Mouse (Mus musculus) limb, embryonic 14.5 days (tissue): ENCODE data around the gene Chst15. TPM values are rescaled to one million over a fixed set of nuclear protein-coding genes. Genes with fewer than 3 reads are reported as not detected.

Experiments
- ATAC-seq: fragments of 200-750 bp; cut with Nextera tagmentation; 2 replicates; pipeline ENCODE4 v1.8.0; 2017; ENCODE audit warnings: low read depth, moderate number of reproducible peaks, moderate TSS enrichment; ENCODE audit not compliant: low FRiP score
- DNase-seq: peaks from one replicate; pipeline ENCODE4 v3.0.0-alpha.2; 2015; ENCODE audit warnings: low spot score
- H3K27ac ChIP-seq: fragments of 300-500 bp; sonication (generic); replicated peaks from 2 replicates; pipeline ENCODE4 v1.5.1; 2014; ENCODE audit warnings: low read depth, mild to moderate bottlenecking, low read length, moderate library complexity, mixed read lengths
- H3K27me3 ChIP-seq: fragments of 300-500 bp; sonication (generic); 2 replicates; pipeline ENCODE4 v1.6.1; 2014; ENCODE audit warnings: low read length, mixed read lengths; ENCODE audit not compliant: control insufficient read depth, insufficient read depth
- H3K36me3 ChIP-seq: fragments of 300-500 bp; sonication (generic); 2 replicates; pipeline ENCODE4 v1.6.1; 2014; ENCODE audit warnings: mild to moderate bottlenecking, low read length, moderate library complexity, mixed read lengths; ENCODE audit not compliant: control insufficient read depth, insufficient read depth
- H3K4me1 ChIP-seq: fragments of 300-500 bp; sonication (generic); 2 replicates; pipeline ENCODE4 v1.6.1; 2014; ENCODE audit warnings: antibody characterized with exemption, low read length, mixed read lengths; ENCODE audit not compliant: control insufficient read depth, insufficient read depth
- H3K4me2 ChIP-seq: fragments of 300-500 bp; sonication (generic); replicated peaks from 2 replicates; pipeline ENCODE4 v1.6.1; 2014; ENCODE audit warnings: low read depth, mild to moderate bottlenecking, low read length, moderate library complexity; ENCODE audit not compliant: severe bottlenecking
- H3K4me3 ChIP-seq: fragments of 300-500 bp; sonication (generic); replicated peaks from 2 replicates; pipeline ENCODE4 v1.5.1; 2014; ENCODE audit warnings: low read length
- H3K9ac ChIP-seq: fragments of 300-500 bp; sonication (generic); 2 replicates; pipeline ENCODE4 v1.6.1; 2014; ENCODE audit warnings: mild to moderate bottlenecking, low read depth, low read length, moderate library complexity; ENCODE audit not compliant: severe bottlenecking
- H3K9me3 ChIP-seq: fragments of 300-500 bp; sonication (generic); 2 replicates; pipeline ENCODE4 v1.6.1; 2016; ENCODE audit warnings: low read length; ENCODE audit not compliant: control insufficient read depth
- POLR2A ChIP-seq: fragments of 200-500 bp; IDR thresholded peaks from 2 replicates; pipeline ENCODE4 v1.8.0; 2012; ENCODE audit warnings: inconsistent platforms, mild to moderate bottlenecking, moderate library complexity, borderline replicate concordance; ENCODE audit not compliant: insufficient read depth, insufficient read length; ENCODE audit errors: extremely low read depth
- WGBS: fragments of 180-500 bp; shearing (Covaris S2); extraction: QIAGEN DNeasy Blood & Tissue Kit; methylation state at CpG from one replicate; pipeline ENCODE4 v1.1.7; 2014; 5-methylcytosine and 5-hydroxymethylcytosine counted together
- polyA plus RNA-seq, 2 experiments: library from polyadenylated mRNA; depleted of rRNA in 1 of 2; stranded (reverse) in 1 of 2; unstranded in 1 of 2; fragments of >200 nt; fragmentation: Nextera tagmentation in 1 of 2; extraction: Ambion mirVana in 1 of 2; gene quantifications; 2 replicates each; pipeline versions ENCODE4 v1.2.1 to v1.2.3; 2012 to 2014

The Chst15 gene
- polyA plus RNA-seq, 2 experiments = 16.1 to 16.4 TPM

- no peak overlapping the region for H3K9ac ChIP-seq
- no peak overlapping the region for H3K4me2 ChIP-seq
- peaks cover 20% of the 10 kb centered on the region for H3K4me1 ChIP-seq
- ATAC-seq = no peak
- no peaks in the 10 kb centered on the region for H3K36me3 ChIP-seq
- TF ChIP-seq POLR2A = no peak
- H3K27me3 ChIP-seq = no peaks in the 10 kb centered on the region
- WGBS = 28% methylated on average over 1 of the region's 1 CpGs
- DNase-seq = no peak
- H3K4me3 ChIP-seq = no peak overlapping the region
- no peaks in the 10 kb centered on the region for H3K9me3 ChIP-seq
- H3K27ac ChIP-seq = no peak overlapping the region
Measured at GRCm38 (mm10) chr7:132198806-132199205, 118.2 kb downstream of the Chst15 start.

GRCm38 (mm10) chr7:132197817-132198475 lies 119.1 kb downstream of the Chst15 start:
- ATAC-seq (no peak), DNase-seq (no peak)
- Histone ChIP-seq H3K4me1 (peaks cover 20% of the 10 kb centered on the region), H3K4me3 (no peak overlapping the region), H3K36me3 (no peaks in the 10 kb centered on the region), H3K9ac (no peak overlapping the region), H3K27me3 (no peaks in the 10 kb centered on the region), H3K9me3 (no peaks in the 10 kb centered on the region), H3K4me2 (no peak overlapping the region), H3K27ac (no peak overlapping the region)
- no peak for TF ChIP-seq POLR2A
- 33% methylated on average over 7 of the region's 7 CpGs for WGBS

GRCm38 (mm10) chr7:132196581-132196980 lies 120.4 kb downstream of the Chst15 start:
- 92% methylated on average over 1 of the region's 1 CpGs for WGBS
- Histone ChIP-seq H3K4me1 (peaks cover 20% of the 10 kb centered on the region), H3K27ac (no peak overlapping the region), H3K36me3 (no peaks in the 10 kb centered on the region), H3K9me3 (no peaks in the 10 kb centered on the region), H3K4me2 (no peak overlapping the region), H3K4me3 (no peak overlapping the region), H3K27me3 (no peaks in the 10 kb centered on the region), H3K9ac (no peak overlapping the region)
- DNase-seq (no peak), ATAC-seq (no peak)
- no peak for TF ChIP-seq POLR2A

GRCm38 (mm10) chr7:132193606-132194005 lies 123.4 kb downstream of the Chst15 start:
- Histone ChIP-seq H3K4me1 (peaks cover 11% of the 10 kb centered on the region), H3K4me3 (no peak overlapping the region), H3K27me3 (no peaks in the 10 kb centered on the region), H3K9ac (no peak overlapping the region), H3K27ac (no peak overlapping the region), H3K36me3 (no peaks in the 10 kb centered on the region), H3K4me2 (no peak overlapping the region), H3K9me3 (no peaks in the 10 kb centered on the region)
- WGBS = 100% methylated on average over 2 of the region's 2 CpGs
- no peak for ATAC-seq
- no peak for DNase-seq
- no peak for TF ChIP-seq POLR2A

- Histone ChIP-seq H3K4me3 (no peak overlapping the region), H3K4me1 (peaks cover 19% of the 10 kb centered on the region), H3K36me3 (no peaks in the 10 kb centered on the region), H3K9ac (no peak overlapping the region), H3K27ac (no peak overlapping the region), H3K4me2 (no peak overlapping the region), H3K27me3 (no peaks in the 10 kb centered on the region), H3K9me3 (no peaks in the 10 kb centered on the region)
- TF ChIP-seq POLR2A = no peak
- 22% methylated on average over 3 of the region's 3 CpGs for whole genome bisulfite sequencing
- ATAC-seq (no peak; the same call in 1 of the 2 replicates), DNase-seq (no peak)
Measured at GRCm38 (mm10) chr7:132187456-132187855, 129.6 kb downstream of the Chst15 start.

Other genes with a start within 250 kb of the Chst15 start
- gene Cpxm2, start 162.5 kb downstream of the Chst15 start, polyA plus RNA-seq (2012; rRNA removed) = 29.5 and 31.4 TPM in 2 replicates
- 47.1 and 62.3 TPM in 2 replicates for gene Cpxm2, start 162.5 kb downstream of the Chst15 start, polyA plus RNA-seq (2014; fragmentation: Nextera tagmentation; extraction: Ambion mirVana)